Mouse (Mus musculus): ENCODE results near the gene Asb1.

The Asb1 gene

DNA sequence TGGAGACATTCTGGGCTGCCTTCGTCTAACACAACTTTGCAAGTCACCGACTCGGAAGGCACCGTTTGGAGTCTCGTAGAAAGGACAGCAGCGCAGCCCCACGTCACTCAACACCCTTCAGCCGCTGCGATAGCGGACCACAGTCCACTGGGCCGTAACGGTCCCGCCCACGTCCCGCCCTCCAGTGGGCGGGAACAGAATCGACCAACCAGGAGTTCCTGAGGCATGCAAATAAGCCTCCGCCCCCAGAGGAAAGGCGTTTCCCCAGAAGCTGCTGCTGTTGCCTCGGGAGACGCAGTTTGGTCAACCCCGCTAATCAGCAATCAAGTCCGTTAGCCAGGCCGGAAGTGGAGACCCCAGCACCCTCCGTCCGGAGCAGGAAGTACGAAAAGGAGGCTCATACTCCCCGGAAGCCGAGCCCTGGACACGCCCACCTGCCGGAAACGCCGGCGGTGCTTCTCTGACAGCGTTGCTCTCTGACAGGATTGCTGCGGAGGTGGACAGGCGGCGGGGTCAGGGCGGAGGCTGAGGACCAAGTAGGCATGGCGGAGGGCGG, at the start of gene Asb1:
Gene Asb1, plus strand, starts transcription at position 274 of the 556 bp plus-strand sequence.
- DNase-seq (ENCODE audit: low spot score in 2 of 2) = peak; percentile 80 to 84

- no peak for DNase-seq (ENCODE audit: low spot score in 2 of 2)
Measured at GRCm38 (mm10) chr1:91492740-91493139, 47.6 kb upstream of the Asb1 start.

DNA sequence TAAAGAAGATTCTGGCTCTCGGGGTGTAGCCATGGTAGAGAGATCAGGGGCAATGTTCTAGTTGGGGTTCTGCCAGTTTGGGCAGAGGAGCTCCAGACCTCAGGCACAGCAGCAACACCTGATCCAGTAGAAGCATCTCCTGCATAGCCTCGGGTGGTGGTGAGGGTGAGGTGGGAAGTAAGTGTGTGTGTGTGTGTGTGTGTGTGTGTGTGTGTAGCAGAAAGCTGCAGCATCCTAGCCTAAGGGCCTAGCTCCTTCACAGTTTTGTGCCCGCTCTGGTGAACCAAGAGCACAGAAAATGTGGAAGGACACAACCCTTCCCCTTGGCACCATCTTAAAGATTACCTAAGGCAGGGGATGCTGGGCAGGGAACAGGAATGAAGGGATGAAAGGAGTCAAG, 46.4 kb upstream of the Asb1 start:
- no peak for DNase-seq (ENCODE audit: low spot score in 2 of 2)

DNA sequence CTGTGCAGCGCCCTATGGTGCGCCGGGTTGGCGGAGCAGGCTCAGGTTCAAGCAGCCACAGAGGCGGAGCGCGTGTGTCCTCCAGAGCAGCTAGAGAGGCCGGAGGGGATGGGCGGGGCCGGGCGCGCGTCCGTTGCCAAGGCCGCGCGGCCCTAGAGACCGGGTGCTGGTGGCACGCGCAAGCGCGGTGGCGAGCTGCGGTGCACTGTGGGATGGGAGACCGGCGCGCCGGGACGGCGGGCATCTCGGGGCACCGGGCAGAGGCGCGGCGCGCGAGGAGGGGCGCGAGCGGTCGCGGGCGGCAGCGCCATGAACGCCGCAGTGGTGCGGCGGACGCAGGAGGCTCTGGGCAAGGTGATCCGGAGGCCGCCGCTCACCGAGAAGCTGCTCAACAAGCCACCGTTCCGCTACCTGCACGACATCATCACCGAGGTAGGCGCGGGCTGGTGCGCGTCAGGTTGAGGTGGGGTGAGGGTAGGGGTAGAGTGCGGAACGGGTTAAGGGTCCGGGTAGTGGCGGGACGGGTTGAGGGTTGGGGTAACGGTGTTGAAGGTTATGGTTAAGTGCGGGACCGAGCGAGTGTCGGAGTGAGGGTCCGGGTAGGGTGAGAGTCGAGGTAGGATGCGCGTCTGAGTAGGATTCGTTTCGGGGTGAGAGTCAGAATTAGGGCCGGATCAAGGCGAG, 45.7 kb upstream of the Asb1 start, which contains the start of gene Traf3ip1:
Gene Traf3ip1, plus strand, starts transcription at position 191 of the 684 bp plus-strand sequence.
- DNase-seq (ENCODE audit: low spot score in 2 of 2) = peak; percentile 86 to 93

- DNase-seq (ENCODE audit: low spot score in 2 of 2) = no peak
Measured at GRCm38 (mm10) chr1:91495321-91495720, 45.0 kb upstream of the Asb1 start.

DNA sequence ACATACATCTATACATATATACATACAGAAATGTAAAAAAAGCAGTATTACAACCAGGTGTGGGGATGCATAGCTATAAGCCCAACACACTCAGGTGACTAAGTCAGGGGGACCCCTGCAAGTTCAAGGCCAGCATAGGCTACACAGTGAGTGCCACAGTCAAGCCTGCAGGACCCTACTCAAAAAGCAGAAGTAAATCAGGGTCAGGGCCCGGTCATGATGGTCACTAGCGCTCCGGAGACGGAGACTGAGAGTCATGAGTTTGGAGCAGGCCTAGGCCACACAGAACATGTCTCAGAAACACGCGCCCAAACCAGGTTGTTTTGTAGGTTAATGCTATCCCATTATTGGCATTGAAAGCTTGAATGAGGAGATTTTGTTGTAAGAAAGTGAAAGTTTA, 41.8 kb upstream of the Asb1 start:
- no peak for DNase-seq (ENCODE audit: low spot score in 2 of 2)

DNA sequence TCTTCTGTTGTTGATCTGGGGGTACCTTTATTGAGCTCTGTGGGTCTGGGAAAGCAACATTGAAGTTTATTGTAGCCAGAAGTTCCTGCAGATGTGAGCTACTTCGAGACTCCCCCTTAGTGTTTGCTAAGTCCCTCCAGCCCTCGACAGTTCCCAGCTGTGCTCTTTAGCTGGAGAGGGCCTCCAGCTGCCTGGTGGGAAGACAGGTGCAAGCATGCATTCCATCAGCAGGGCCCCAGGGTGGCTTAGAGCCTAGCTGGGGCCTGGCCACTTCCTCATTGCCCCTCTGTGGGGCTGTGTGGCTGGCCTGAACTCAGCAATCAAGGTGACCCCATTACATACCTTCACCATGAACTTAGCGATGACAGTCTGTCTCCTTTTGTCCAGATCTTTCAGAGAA, 35.7 kb upstream of the Asb1 start:
- DNase-seq (ENCODE audit: low spot score in 2 of 2) = no peak

- no peak for DNase-seq (ENCODE audit: low spot score in 2 of 2)
Measured at GRCm38 (mm10) chr1:91514916-91515315, 25.4 kb upstream of the Asb1 start.

GRCm38 (mm10) chr1:91515642-91516041, 24.7 kb upstream of the Asb1 start:
- DNase-seq (ENCODE audit: low spot score in 2 of 2) = no peak

DNA sequence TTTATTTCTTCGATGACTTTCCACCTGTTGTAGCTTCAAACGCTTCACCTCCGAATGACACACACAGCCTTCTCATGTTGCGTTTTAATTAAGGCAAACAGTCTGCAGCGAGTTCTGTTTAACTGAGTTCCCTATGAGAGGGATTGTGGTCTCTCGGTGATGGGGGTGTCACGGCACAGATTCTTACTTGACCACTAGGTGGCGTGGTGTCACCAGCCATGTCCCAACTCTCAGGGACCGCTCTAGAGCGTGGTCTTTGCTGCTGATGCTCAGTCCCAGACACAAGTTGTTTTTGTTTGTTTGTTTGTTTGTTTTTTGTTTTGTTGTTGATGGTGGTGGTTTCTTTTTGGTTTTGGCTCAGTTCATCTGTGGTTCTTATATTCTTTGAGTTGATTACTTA, 16.6 kb upstream of the Asb1 start:
- DNase-seq (ENCODE audit: low spot score in 2 of 2) = peak; percentile 28 to 69

DNA sequence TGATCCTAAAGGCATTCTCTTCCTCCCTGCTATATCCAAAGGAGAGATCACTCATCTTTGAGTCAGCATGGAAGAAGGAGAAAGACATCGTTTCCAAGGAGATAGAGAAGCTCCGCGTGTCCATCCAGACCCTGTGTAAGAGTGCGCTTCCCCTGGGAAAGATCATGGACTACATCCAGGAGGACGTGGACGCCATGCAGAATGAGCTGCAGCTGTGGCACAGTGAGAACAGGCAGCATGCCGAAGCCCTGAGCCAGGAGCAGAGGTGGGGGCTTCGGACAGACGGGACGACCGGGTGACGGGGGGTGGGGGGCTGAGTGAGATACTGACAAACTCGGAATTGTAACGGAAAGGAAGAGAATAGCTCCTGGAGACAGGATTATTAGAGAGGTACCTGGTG, 14.5 kb upstream of the Asb1 start:
- no peak for DNase-seq (ENCODE audit: low spot score in 2 of 2)

DNA sequence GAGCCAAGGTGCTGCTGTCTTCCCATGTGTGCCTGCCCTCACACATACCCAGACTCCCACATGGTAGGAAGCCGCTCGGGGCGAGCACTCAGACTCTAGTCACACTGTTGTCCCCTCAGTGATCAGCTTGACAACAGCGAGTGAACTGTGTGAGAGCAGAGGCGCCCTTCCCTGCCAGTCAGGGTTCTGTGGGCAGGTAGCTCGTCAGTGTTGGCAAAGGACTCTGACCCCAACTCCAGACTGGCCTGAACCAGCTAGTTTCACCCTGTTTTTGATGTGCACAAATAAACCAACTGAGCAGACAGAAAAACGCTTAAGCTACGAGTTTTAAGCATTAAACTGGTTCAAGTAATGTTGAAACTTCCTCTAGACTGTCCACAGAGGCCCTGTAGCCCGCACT, 10.2 kb upstream of the Asb1 start:
- DNase-seq (ENCODE audit: low spot score in 2 of 2) = no peak

DNA sequence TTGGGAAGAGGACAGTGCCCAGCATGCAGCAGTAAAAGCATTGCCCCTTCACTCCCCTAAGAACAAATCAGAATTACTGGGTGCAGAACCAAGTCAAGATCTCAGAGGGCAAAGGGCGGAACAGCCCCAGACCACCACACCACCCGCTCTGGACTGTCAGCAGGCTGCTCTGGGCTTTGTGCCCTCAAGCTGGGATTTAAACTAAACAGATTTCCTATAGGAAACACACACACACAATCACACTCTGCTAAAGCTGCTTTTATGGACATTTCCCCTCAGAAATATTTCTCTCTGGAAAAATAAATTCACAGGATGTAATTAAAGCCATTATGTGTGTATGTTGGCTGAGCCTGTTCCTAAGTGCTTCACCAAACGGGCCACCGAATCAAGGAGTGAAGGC, 8.1 kb upstream of the Asb1 start:
- DNase-seq (ENCODE audit: low spot score in 2 of 2) = no peak

DNA sequence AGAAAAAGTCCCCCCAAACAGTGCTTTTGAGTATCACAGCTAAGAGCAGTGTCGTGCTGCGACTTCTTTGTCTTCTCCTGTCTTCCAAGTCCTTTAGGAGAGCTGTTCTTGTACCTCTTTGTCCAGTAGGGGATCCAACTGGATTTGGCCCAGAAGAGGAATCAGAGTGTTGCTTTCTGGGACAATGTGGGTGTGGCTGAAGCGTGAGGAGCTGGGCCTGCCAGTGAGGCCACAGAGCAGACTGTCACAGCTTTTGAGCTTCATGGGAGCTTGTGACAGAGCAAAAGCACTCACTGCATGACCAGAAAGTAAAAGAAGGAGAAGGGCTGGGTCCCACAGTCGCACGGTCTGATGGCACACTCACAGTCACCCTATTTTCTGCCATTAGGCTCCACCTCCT, 7.5 kb upstream of the Asb1 start:
- DNase-seq (ENCODE audit: low spot score in 2 of 2) = no peak

- no peak for DNase-seq (ENCODE audit: low spot score in 2 of 2)
Measured at GRCm38 (mm10) chr1:91533483-91533882, 6.9 kb upstream of the Asb1 start.

- no peak for DNase-seq (ENCODE audit: low spot score in 2 of 2)
Measured at GRCm38 (mm10) chr1:91533961-91534723, 6.2 kb upstream of the Asb1 start.

DNA sequence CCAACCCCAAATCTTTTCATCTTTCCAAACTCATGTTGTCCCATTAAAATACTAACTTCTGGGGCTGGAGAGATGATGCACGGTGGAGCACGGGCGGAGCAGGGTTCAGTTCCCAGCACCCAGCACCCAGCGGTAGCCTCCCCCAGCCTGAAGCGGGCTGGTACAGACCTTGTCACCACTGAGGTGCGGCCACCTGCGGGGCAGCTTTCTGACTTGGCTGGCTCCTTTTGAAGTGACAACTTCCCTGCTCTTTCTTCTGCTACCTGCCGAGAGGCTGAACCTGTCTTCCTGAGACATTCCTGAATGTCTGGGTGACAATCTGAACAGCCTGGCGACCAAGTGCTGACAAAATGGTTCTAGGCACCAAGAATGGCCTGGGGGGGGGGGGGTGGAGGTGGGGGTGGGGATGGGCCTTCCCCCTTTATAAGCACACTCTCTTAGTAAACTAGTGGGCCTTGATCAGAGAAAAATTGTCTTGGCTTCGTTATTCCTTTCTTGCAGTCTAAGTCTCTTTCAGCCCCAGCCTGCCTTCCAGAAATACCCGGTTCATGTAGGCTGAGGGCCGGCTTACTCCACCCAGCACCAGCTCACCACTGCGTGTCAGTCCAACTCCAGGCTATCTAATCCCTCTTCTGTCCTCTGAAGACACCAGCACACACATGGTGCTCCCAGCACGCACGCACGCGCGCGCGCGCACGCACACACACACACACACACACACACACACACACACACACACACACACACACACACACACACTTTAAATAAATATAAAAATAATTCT, 2.4 kb upstream of the Asb1 start:
- DNase-seq (ENCODE audit: low spot score in 2 of 2) = no peak

- DNase-seq (ENCODE audit: low spot score in 2 of 2) = no peak
Measured at GRCm38 (mm10) chr1:91538570-91538929, 1.8 kb upstream of the Asb1 start.

DNA sequence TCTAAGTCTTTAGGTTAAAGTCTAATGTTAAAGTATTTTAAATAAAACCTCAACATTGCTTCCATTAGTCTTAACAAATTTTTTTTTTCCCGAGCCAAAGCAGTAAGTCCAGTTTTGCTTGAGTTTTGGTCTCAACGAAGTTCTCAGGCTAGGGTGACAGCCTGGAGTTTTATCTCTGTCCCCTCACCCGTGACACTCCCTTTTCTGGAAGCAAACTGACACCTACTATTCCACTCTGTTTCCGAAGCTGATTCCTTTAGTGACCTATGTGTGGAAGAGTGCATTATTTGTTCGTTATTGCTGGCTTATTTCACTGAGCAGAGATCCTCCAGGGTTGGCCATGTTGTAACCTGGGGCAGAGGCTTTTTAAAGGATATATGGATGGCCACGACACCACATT, 1.1 kb upstream of the Asb1 start:
- DNase-seq (ENCODE audit: low spot score in 2 of 2) = no peak

DNA sequence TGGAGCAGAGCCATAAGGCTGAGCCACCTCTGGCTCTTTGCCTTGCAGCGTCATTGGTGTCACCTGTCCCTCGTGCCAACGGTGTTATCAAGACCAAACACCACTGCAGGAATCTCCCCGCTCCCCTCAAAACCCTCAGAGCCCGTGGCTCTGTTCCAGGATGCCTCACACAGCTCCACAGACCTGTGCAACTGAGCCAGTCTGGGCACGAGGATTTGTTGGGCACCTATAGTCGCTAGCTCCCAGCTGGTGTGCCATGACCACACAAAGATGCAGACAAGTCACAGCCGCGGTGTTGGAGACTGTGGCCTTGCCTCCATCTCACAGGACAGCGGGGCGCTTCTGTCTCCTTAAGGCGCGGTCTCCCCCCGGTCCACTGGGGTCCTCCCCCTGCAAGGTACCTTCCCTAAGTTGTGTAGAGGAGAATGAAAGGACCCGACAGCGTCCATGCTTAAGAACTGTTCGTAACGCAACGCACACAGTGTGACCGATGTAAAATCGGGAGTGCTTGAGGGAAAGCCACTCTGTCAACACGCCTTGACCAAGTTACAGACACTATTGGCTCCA, 557 bp upstream of the Asb1 start:
- peak in 1 of 2 experiments; percentile 25 for DNase-seq (ENCODE audit: low spot score in 2 of 2)

- peak in 1 of 2 experiments; percentile 16 for DNase-seq (ENCODE audit: low spot score in 2 of 2)
Measured at GRCm38 (mm10) chr1:91541042-91541592, 773 bp downstream of the Asb1 start.

DNA sequence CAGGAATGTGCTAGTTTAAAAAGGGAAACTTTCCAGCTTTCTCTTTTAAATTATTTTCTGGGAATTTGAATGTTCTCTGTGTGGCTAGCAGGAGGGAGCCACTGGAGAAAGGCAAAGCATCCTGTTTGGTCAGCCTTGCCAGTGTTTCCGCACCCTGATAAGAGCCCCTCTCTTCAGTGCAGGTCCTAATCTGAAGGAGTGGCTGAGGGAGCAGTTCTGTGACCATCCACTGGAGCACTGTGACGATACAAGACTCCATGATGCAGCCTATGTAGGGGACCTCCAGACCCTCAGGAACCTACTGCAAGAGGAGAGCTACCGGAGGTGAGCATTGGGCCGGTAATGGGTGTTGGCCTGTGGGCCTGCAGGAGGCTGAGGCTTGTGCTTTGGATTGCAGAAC, 3.6 kb downstream of the Asb1 start:
- no peak for DNase-seq (ENCODE audit: low spot score in 2 of 2)
